Mouse (Mus musculus): ENCODE measurements around the gene Mcm7. TPM values are rescaled to one million over a fixed set of nuclear protein-coding genes. Genes with fewer than 3 reads are reported as not detected.

The Mcm7 gene
- total and polyA plus RNA-seq, 3 experiments, result 146 to 277 (median 206) TPM

DNA sequence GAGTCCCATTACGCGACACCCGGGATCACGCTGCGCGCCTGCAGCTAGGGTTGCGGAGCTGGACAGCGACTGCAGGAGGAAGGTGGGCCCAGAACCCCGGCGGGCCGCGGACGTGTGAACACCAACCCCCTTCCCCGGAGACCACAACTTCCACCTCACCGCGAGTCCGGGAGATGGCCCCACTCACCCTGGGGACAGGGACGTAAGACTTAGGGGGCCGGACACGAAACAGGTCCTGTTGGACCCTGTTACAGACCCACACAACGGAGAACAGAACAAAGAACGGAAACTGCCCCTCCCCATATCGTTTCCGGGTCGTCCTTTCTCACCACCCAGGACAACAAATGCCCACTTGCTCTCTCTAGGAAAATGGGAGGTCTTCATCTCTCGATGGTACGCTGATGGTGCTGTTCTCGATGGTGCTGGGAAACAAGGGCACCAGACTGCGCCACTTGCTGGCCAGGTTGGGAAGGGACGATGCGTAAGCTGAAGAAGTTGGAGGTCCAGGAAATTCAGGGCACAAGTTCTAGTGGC lies 16.7 kb downstream of the Mcm7 start, which contains the start of gene Zfp113 (continued):
- TF ChIP-seq JUND (conservative IDR thresholded peaks at IDR 0.05; ENCODE audit: low read depth, low read length) (0 out of 2 replicates have a peak, but pooled peaks have one; percentile 20), ZMIZ1 (IDR thresholded peaks at IDR 0.05; ENCODE audit: low read depth, low read length) (peak; percentile 39), IRF4 (IDR thresholded peaks at IDR 0.05; ENCODE audit: low read depth, low read length) (peak; percentile 79; the same call in 1 of the 2 replicates), TBP (conservative IDR thresholded peaks at IDR 0.05; ENCODE audit: low read depth, low read length) (peak; percentile 88), SIN3A (IDR thresholded peaks at IDR 0.05; ENCODE audit: low read length) (peak; percentile 99), KAT2A (IDR thresholded peaks at IDR 0.05; ENCODE audit: insufficient replicate concordance, low read length) (peak; percentile 90; the same call in 1 of the 2 replicates), HCFC1 (IDR thresholded peaks at IDR 0.05; ENCODE audit: low read depth, low read length) (peak; percentile 95), NELFE (IDR thresholded peaks at IDR 0.05; ENCODE audit: low read depth, low read length) (peak; percentile 78), UBTF (IDR thresholded peaks at IDR 0.05; ENCODE audit: low read depth, low read length) (no peak), MXI1 (IDR thresholded peaks at IDR 0.05; ENCODE audit: low read depth, low read length) (peak; percentile 89), MAZ (IDR thresholded peaks at IDR 0.05; ENCODE audit: low read depth, low read length) (peak; percentile 98), SMC3 (IDR thresholded peaks at IDR 0.05; ENCODE audit: low read depth, low read length) (peak; percentile 44), RCOR1 (conservative IDR thresholded peaks at IDR 0.05; ENCODE audit: low read depth, low read length) (no peak), RAD21 (IDR thresholded peaks at IDR 0.05; ENCODE audit: low read depth, low read length) (peak; percentile 28)

DNA sequence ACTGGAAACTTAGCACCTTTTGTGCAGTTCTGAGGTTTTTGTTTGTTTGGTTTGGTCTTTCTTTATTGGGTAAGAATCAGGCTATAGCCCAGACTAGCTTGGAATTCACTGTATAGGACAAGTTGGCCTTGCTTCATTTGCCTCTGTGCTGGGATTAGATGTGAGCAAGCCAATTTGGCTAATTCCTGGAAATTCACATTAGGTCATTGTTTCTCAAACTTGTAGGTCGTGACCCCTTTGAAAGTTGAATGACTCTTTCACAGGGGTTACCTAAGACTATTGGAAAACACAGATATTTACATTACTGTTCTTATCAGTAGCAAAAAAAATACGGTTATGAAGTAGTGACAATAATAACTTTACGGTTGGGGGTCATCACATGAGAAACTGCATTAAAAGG lies 17.8 kb downstream of the Mcm7 start:
- in situ Hi-C loops (cut with MboI; ENCODE audit: low pct_ligation_motif_present, low pct_unique_long_range_greater_than_20kb, low sequenced_read_pairs) (no loop called here), dilution Hi-C loops (cut with MboI; ENCODE audit: extremely low pct_ligation_motif_present, extremely low pct_unique_long_range_greater_than_20kb, low sequenced_read_pairs) (no loop called here)
- Histone ChIP-seq H3K9me3 (replicated peaks; ENCODE audit: low read length) (no peaks in the 10 kb centered on the region), H3K27ac (ENCODE audit: insufficient read depth, low read depth) (no peak overlapping the region), H3K27me3 (replicated peaks) (no peaks in the 10 kb centered on the region), H3K4me3 (replicated peaks in 1 of 3; ENCODE audit: low read depth in 2 of 3, low read length in 2 of 3, poor library complexity in 1 of 3) (peak overlapping the region; percentile 88 to 90 (median 89)), H3K9ac (ENCODE audit: insufficient read depth, low read depth) (peak overlapping the region; percentile 94), H3K4me2 (ENCODE audit: insufficient read depth, low read depth, poor library complexity, severe bottlenecking) (peak overlapping the region; percentile 100), H3K79me2 (replicated peaks; ENCODE audit: control insufficient read depth, extremely low read depth, insufficient read depth, poor library complexity, severe bottlenecking) (peaks cover 12% of the 10 kb centered on the region), H3K36me3 (replicated peaks in 1 of 2; ENCODE audit: control insufficient read depth in 1 of 2, insufficient read depth in 1 of 2, low read length in 1 of 2) (peaks cover 16 to 30% of the 10 kb centered on the region in 2 experiments), H3K4me1 (ENCODE audit: control insufficient read depth in 1 of 2, insufficient read depth in 2 of 2) (peaks cover 0 to 13% of the 10 kb centered on the region in 2 experiments; a peak in 2 of 4 replicates)
- TF ChIP-seq ZNF384 (IDR thresholded peaks at IDR 0.05; ENCODE audit: low read depth, low read length), result no peak
- no peak for TF ChIP-seq ETS1 (conservative IDR thresholded peaks at IDR 0.05; ENCODE audit: low read depth, low read length)
- TF ChIP-seq EP300 (IDR thresholded peaks at IDR 0.05; ENCODE audit: low read length), result no peak
- no peak for TF ChIP-seq POLR2A (IDR thresholded peaks at IDR 0.05; ENCODE audit: low read depth, low read length)
- TF ChIP-seq RCOR1 (conservative IDR thresholded peaks at IDR 0.05; ENCODE audit: low read depth, low read length), result no peak
- no peak for TF ChIP-seq CHD1 (IDR thresholded peaks at IDR 0.05; ENCODE audit: low read depth, low read length)
- TF ChIP-seq JUND (conservative IDR thresholded peaks at IDR 0.05; ENCODE audit: low read depth, low read length), result no peak
- no peak for TF ChIP-seq CTCF (conservative IDR thresholded peaks at IDR 0.05 in 1 of 2, IDR thresholded peaks at IDR 0.05 in 1 of 2; ENCODE audit: low read depth in 2 of 2, low read length in 2 of 2)
- DNase-seq (ENCODE audit: extremely low read depth), result no peak

All from CH12.LX (cell line).